Mouse (Mus musculus): ENCODE results near the gene Pfkm.

DNA sequence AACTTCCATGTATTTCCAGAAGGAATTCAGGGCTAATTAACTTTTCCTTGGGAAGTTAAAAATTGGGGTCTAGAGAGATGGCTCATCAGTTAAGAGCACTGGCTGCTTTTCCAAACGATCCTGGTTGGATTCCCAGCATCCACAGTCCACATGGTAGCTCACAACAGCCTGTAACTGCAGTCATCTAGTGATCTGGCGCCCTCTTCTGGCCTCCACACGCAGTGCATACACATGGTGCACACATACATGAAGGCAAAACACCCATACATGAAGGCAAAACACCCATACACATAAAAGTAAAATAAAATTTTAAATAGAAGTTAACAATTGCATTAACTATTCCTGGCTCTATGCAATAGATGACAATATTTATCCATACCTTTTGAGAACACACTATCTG lies 4.6 kb downstream of the Pfkm start:
- TF ChIP-seq CTCF (IDR thresholded peaks at IDR 0.05; ENCODE audit: low read depth) = peak; percentile 60
- no peak for TF ChIP-seq EP300 (IDR thresholded peaks at IDR 0.05; ENCODE audit: low read depth)

Measured in liver, postnatal 0 days (tissue).